Mouse (Mus musculus) adrenal gland, postnatal 0 days (tissue): ENCODE measurements around the gene Eif2b2. TPM values are rescaled to one million over a fixed set of nuclear protein-coding genes. Genes with fewer than 3 reads are reported as not detected.

Experiments
- microRNA-seq: library from miRNA; unstranded; fragments of <30 nt; microRNA quantifications from one replicate; pipeline ENCODE4, GENCODE M21; 2016; ENCODE audit warnings: borderline replicate concordance; ENCODE audit not compliant: insufficient number of aligned reads
- polyA plus RNA-seq: library from polyadenylated mRNA; unstranded; fragments of >200 nt; fragmentation: Nextera tagmentation; extraction: Ambion mirVana; gene quantifications from 2 replicates; pipeline ENCODE4 v1.2.1, GENCODE M21; 2015

Gene Eif2b2
- 51.3 and 64.4 TPM in 2 replicates for polyA plus RNA-seq

DNA sequence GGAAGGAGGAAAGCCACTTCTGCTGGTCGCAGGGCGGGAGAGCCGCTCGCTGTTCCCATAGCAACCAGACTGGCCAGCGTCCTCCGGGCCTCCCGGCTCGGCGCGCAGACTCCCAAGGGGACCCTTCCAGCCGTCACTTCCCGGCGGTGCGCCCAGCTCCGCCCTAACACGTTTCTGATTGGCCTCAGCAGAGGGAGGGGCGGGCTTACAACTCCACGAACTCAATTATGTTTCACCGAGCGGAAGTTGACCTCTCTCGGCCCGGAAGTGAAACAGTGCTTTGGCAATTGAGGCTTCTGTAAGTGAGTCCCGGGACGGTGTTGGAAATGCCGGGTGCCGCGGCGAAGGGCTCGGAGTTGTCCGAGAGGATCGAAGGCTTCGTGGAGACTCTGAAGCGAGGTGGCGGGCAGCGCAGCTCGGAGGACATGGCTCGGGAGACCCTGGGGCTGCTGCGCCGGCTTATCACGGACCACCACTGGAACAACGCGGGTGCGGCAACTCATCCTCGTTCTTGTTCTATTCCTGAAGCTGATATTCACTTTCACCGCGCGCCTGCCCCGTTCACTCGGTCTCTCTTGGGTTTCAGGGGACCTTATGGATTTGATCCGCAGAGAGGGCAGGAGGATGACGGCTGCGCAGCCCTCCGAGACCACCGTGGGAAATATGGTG is at the start of gene Eif2b2:
Gene Eif2b2, plus strand, starts transcription at position 246 of the 669 bp plus-strand sequence.

GRCm38 (mm10) chr12:85177740-85178239 is 41.5 kb upstream of the Eif2b2 start, which contains the start of gene Pgf:
TSS of gene Pgf (minus strand) at chr12:85177790.

DNA sequence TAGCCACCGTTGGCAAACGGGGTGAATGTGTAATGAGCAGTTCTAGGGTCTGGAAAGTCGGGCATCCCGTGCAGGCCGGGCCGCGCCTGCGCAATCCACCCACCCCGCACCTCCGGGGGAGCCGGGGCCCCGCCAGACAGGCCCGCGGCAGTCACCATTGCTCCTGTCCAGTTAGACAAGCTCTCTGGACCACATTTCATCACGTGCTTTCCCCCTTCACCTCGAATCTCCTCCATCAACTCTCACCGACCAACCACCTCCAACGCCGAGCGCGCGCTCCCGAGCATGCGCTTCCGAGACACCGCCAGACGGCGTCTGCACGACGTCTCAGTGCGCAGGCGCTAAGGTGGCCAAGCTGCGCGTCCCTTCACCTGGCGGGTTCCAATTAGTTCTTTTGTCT is 51.0 kb downstream of the Eif2b2 start, which contains the start of gene Mlh3:
Gene Mlh3, minus strand, starts transcription at position 281 of the 400 bp plus-strand sequence.

Small RNA genes lying within 50 kb of the gene (microRNA-seq; reads per million reads assigned to microRNA genes)
- not detected for gene Mir6938

Other genes starting within 250 kb of the Eif2b2 start
- gene Fcf1, start 248.6 kb upstream of the Eif2b2 start, polyA plus RNA-seq, result 220 and 237 TPM in 2 replicates
- gene Arel1, start 248.6 kb upstream of the Eif2b2 start, polyA plus RNA-seq, result 10.4 and 12.1 TPM in 2 replicates
- 19.5 and 19.9 TPM in 2 replicates for gene Ylpm1, start 223.2 kb upstream of the Eif2b2 start, polyA plus RNA-seq
- 2.6 and 3.9 TPM in 2 replicates for gene Prox2, start 108.7 kb upstream of the Eif2b2 start, polyA plus RNA-seq
- 55.8 and 91.8 TPM in 2 replicates for gene Dlst, start 108.6 kb upstream of the Eif2b2 start, polyA plus RNA-seq
- 3.4 and 6.8 TPM in 2 replicates for gene Rps6kl1, start 68.2 kb upstream of the Eif2b2 start, polyA plus RNA-seq
- gene Pgf, start 41.7 kb upstream of the Eif2b2 start, polyA plus RNA-seq, result 5.9 and 11.9 TPM in 2 replicates
- gene Mlh3, start 51.1 kb downstream of the Eif2b2 start, polyA plus RNA-seq, result 4.3 and 5.5 TPM in 2 replicates
- 160 and 216 TPM in 2 replicates for gene Acyp1, start 69.0 kb downstream of the Eif2b2 start, polyA plus RNA-seq
- gene Zc2hc1c, start 69.1 kb downstream of the Eif2b2 start, polyA plus RNA-seq, result 1.6 and 2.0 TPM in 2 replicates
- 14.8 and 17.8 TPM in 2 replicates for gene Nek9, start 119.9 kb downstream of the Eif2b2 start, polyA plus RNA-seq
- gene Tmed10, start 155.4 kb downstream of the Eif2b2 start, polyA plus RNA-seq, result 268 and 373 TPM in 2 replicates